Mouse (Mus musculus) hindbrain, postnatal 0 days (tissue): ENCODE measurements at regions not wholly inside any gene's neighbourhood (a gene's known extent, or its start where the extent isn't known, plus 50 kb on each side); places are given as distances from the start of the nearest gene placed in this dataset.

Experiments
- ATAC-seq: fragments of 200-750 bp; cut with Nextera tagmentation; 2 replicates; pipeline ENCODE4 v1.8.0; 2017; ENCODE audit warnings: mild to moderate bottlenecking, moderate TSS enrichment, moderate library complexity
- DNase-seq: peaks from one replicate; pipeline ENCODE4 v3.0.0-alpha.2; 2015; ENCODE audit warnings: low spot score
- H3K27ac ChIP-seq: fragments of 300-500 bp; sonication (generic); 2 replicates; pipeline ENCODE4 v1.5.1; 2014; ENCODE audit warnings: mild to moderate bottlenecking
- H3K27me3 ChIP-seq: fragments of 300-500 bp; sonication (generic); 2 replicates; pipeline ENCODE4 v1.6.1; 2014; ENCODE audit warnings: low read length, mixed read lengths; ENCODE audit not compliant: insufficient read depth
- H3K36me3 ChIP-seq: fragments of 300-500 bp; sonication (generic); 2 replicates; pipeline ENCODE4 v1.6.1; 2014; ENCODE audit warnings: low read length, mixed read lengths; ENCODE audit not compliant: insufficient read depth
- H3K4me1 ChIP-seq: fragments of 300-500 bp; sonication (generic); 2 replicates; pipeline ENCODE4 v1.6.1; 2014; ENCODE audit warnings: antibody characterized with exemption, low read length, mixed read lengths; ENCODE audit not compliant: insufficient read depth
- H3K4me2 ChIP-seq: fragments of 300-500 bp; sonication (generic); 2 replicates; pipeline ENCODE4 v1.6.1; 2014; ENCODE audit warnings: low read depth, mild to moderate bottlenecking, low read length, moderate library complexity, mixed read lengths
- H3K4me3 ChIP-seq: fragments of 300-500 bp; sonication (generic); 2 replicates; pipeline ENCODE4 v1.5.1; 2014; ENCODE audit warnings: low read length
- H3K9ac ChIP-seq: fragments of 300-500 bp; sonication (generic); replicated peaks from 2 replicates; pipeline ENCODE4 v1.6.1; 2014; ENCODE audit warnings: mild to moderate bottlenecking, low read length, moderate library complexity, mixed read lengths
- H3K9me3 ChIP-seq: fragments of 300-500 bp; sonication (generic); 2 replicates; pipeline ENCODE4 v1.6.1; 2016; ENCODE audit warnings: low read length, mixed read lengths
- CTCF ChIP-seq: IDR thresholded peaks from 2 replicates; pipeline ENCODE4 v1.5.1; 2016; ENCODE audit warnings: antibody characterized with exemption, control low read depth, low read depth
- WGBS: fragments of 180-500 bp; shearing (Covaris S2); extraction: QIAGEN DNeasy Blood & Tissue Kit; methylation state at CpG from one replicate; pipeline ENCODE4 v1.1.7; 2014; 5-methylcytosine and 5-hydroxymethylcytosine counted together

GRCm38 (mm10) chr19:56222496-56222895 lies 64.4 kb upstream of the Habp2 start:
- Histone ChIP-seq H3K27me3 (no peaks in the 10 kb centered on the region), H3K4me3 (no peak overlapping the region), H3K27ac (no peak overlapping the region), H3K4me2 (no peak overlapping the region), H3K9ac (no peak overlapping the region), H3K4me1 (no peaks in the 10 kb centered on the region), H3K9me3 (no peaks in the 10 kb centered on the region), H3K36me3 (no peaks in the 10 kb centered on the region)
- no peak for DNase-seq
- WGBS = 87% methylated on average over 4 of the region's 4 CpGs
- ATAC-seq = no peak
- no peak for TF ChIP-seq CTCF

- no peak for TF ChIP-seq CTCF
- no peak overlapping the region for H3K4me2 ChIP-seq
These were observed 61.9 kb upstream of the Habp2 start for GRCm38 (mm10) chr19:56225039-56225438.

DNA sequence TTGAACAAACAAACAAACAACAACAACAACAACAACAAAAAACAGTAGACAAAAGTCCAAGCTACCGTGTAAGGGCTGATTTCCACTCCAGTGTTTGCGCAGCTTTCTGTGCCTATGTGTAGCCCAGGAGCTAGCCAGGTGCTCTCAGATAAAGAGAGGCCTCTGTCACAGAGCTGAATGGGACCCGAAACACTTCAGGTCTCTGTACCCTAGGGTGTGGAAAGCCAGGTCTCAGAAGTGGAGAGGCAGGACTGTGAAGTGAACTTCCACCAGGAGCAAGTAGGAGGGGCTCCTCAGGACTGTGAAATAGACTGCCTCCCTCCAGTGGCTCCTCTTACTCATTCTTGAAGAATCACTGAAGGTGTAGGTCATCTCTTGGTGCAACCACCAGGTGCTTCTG lies 61.4 kb upstream of the Habp2 start:
- no peak overlapping the region for H3K9ac ChIP-seq
- ATAC-seq (no peak), DNase-seq (no peak)
- WGBS = 89% methylated on average over 3 of the region's 3 CpGs
- H3K27me3 ChIP-seq = no peaks in the 10 kb centered on the region
- H3K27ac ChIP-seq = no peak overlapping the region
- H3K4me3 ChIP-seq = no peak overlapping the region
- no peak overlapping the region for H3K4me2 ChIP-seq
- H3K36me3 ChIP-seq = no peaks in the 10 kb centered on the region
- H3K9me3 ChIP-seq = no peaks in the 10 kb centered on the region
- H3K4me1 ChIP-seq = no peaks in the 10 kb centered on the region
- no peak for TF ChIP-seq CTCF

More at GRCm38 (mm10) chr19:56225039-56225438, 61.9 kb upstream of the Habp2 start:
- Histone ChIP-seq H3K4me3 (no peak overlapping the region), H3K4me1 (no peaks in the 10 kb centered on the region), H3K27me3 (no peaks in the 10 kb centered on the region), H3K9me3 (no peaks in the 10 kb centered on the region), H3K36me3 (no peaks in the 10 kb centered on the region), H3K9ac (no peak overlapping the region), H3K27ac (no peak overlapping the region)
- WGBS = 42% methylated on average over 7 of the region's 7 CpGs
- ATAC-seq (no peak), DNase-seq (no peak)

- Histone ChIP-seq H3K9ac (no peak overlapping the region), H3K4me1 (0 out of 2 replicates have a peak, but pooled peaks cover 9% of the 10 kb centered on the region), H3K4me2 (no peak overlapping the region), H3K36me3 (no peaks in the 10 kb centered on the region), H3K27me3 (no peaks in the 10 kb centered on the region), H3K4me3 (no peak overlapping the region), H3K9me3 (no peaks in the 10 kb centered on the region), H3K27ac (no peak overlapping the region)
- no peak for ATAC-seq
- DNase-seq = no peak
- no peak for TF ChIP-seq CTCF
These were observed 58.4 kb upstream of the Habp2 start for GRCm38 (mm10) chr19:56228586-56228985.

GRCm38 (mm10) chr19:56231430-56231829 lies 55.5 kb upstream of the Habp2 start:
- H3K4me2 ChIP-seq = peak overlapping the region; percentile 37
- H3K36me3 ChIP-seq = no peaks in the 10 kb centered on the region
- TF ChIP-seq CTCF = no peak
- ATAC-seq = no peak
- no peak overlapping the region for H3K27ac ChIP-seq
- no peak overlapping the region for H3K4me3 ChIP-seq
- H3K9ac ChIP-seq = no peak overlapping the region
- no peak for DNase-seq
- H3K27me3 ChIP-seq = no peaks in the 10 kb centered on the region
- 38% methylated on average over 8 of the region's 8 CpGs for WGBS
- 0 out of 2 replicates have a peak, but pooled peaks cover 9% of the 10 kb centered on the region for H3K4me1 ChIP-seq
- no peaks in the 10 kb centered on the region for H3K9me3 ChIP-seq

DNA sequence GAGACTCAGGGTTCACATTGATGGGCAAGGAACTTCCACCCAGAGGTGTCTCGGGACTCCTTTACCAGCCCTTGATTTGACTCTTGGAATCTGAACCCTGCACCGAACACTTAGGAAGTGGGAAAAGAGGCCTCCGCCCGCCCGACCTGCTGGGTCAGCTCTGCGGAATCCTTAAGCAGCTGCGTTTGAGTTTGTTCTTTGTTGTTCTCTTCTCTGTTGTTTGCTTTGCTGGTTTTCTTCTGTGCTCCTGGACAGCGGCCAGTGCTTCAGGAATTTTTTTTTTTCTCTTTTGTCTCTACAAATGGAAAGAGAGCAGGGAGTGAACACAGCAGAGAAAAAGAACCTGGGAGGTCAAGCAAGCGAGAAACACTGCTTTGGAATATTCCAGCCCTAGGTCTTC lies 55.1 kb upstream of the Habp2 start:
- 18% methylated on average over 9 of the region's 9 CpGs for WGBS
- Histone ChIP-seq H3K4me2 (peak overlapping the region; percentile 37), H3K4me1 (0 out of 2 replicates have a peak, but pooled peaks cover 9% of the 10 kb centered on the region), H3K9ac (no peak overlapping the region), H3K4me3 (no peak overlapping the region), H3K27ac (no peak overlapping the region), H3K36me3 (no peaks in the 10 kb centered on the region), H3K9me3 (no peaks in the 10 kb centered on the region), H3K27me3 (no peaks in the 10 kb centered on the region)
- no peak for ATAC-seq
- no peak for TF ChIP-seq CTCF
- DNase-seq = peak; percentile 29

DNA sequence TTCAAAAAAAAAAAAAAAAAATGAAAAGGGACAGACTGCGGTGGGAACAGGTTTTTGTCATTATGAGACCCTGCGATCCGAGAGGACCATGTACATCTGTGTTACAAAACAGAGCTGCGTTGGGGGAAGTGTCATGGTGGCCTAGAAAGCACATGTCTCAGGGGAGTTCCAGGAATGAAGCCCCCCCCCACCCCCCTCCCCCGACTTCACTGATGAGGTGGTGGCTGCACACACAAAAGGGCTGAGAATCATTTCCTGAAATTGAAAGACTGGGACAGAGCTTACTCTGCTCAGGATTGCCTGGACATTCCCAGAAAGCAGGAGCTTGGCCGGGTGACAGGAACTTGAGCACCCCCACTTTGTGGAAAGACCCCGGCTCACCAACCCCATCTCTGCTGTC lies 54.7 kb upstream of the Habp2 start:
- H3K9me3 ChIP-seq = no peaks in the 10 kb centered on the region
- DNase-seq = peak; percentile 22
- 0 out of 2 replicates have a peak, but pooled peaks cover 9% of the 10 kb centered on the region for H3K4me1 ChIP-seq
- peak overlapping the region; percentile 37; the same call in 1 of the 2 replicates for H3K4me2 ChIP-seq
- H3K27me3 ChIP-seq = no peaks in the 10 kb centered on the region
- H3K36me3 ChIP-seq = no peaks in the 10 kb centered on the region
- H3K9ac ChIP-seq = no peak overlapping the region
- H3K4me3 ChIP-seq = no peak overlapping the region
- TF ChIP-seq CTCF = no peak
- ATAC-seq = no peak
- 29% methylated on average over 7 of the region's 7 CpGs for WGBS
- H3K27ac ChIP-seq = peak overlapping the region; percentile 7; the same call in 1 of the 2 replicates
